Comparison of ENCODE assay signal across 19 mouse cellular contexts in the genomic region with DNA sequence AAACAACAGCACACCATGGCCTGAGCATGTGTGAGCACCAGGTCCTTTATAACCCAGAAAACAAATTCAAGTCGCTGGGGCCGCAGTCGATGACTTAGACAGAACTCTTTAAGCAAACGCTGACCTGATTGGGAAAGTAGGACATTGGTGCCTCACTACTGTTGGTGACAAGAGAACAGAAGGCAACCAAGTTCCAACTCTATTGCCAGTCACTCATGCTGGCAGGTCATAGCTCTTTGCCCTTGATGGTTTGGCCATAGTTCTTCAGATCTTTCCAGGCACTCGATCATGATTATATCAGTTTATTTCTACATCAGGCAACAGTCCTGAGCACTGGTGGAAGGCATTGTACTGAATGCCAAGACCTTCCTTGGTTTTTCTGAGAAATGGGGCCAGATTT.
A peak's percentile ranks its signal among the peaks of the same experiment; 100 is the strongest.
DNase-seq lines count a peak whose midpoint lies in the region; ATAC-seq and TF ChIP-seq lines count a peak whose summit lies in the region.
"Had no signal": no experiment of that assay in that cellular context is flagged by ENCODE, and none has a peak within 500 bp of the region (broad histone marks: within the 10 kb centered on the region; RNA-seq: fewer than 3 reads in every experiment).

No protein-coding gene starts in this region.

- H3K9ac ChIP-seq in lung, postnatal 0 days (replicated peaks; ENCODE audit: low read depth): no peak overlapping the region
- H3K9ac ChIP-seq: embryonic facial prominence, embryonic 13.5 days; heart, embryonic 13.5 days; hindbrain, embryonic 12.5 days had no signal

- TF ChIP-seq EP300 in lung, postnatal 0 days (IDR thresholded peaks at IDR 0.05): no peak

- TF ChIP-seq CTCF in lung, postnatal 0 days (IDR thresholded peaks at IDR 0.05): no peak

- no peaks in the 10 kb centered on the region for H3K36me3 ChIP-seq in lung, postnatal 0 days (ENCODE audit: insufficient read depth, low read length)
- H3K36me3 ChIP-seq: embryonic facial prominence, embryonic 13.5 days; forebrain, embryonic 10.5 days; heart, embryonic 13.5 days; hindbrain, embryonic 12.5 days had no signal

- no peaks in the 10 kb centered on the region for H3K4me1 ChIP-seq in lung, postnatal 0 days (ENCODE audit: insufficient read depth, low read depth, low read length)
- H3K4me1 ChIP-seq: heart, embryonic 13.5 days; hindbrain, embryonic 12.5 days had no signal

- H3K27me3 ChIP-seq in lung, postnatal 0 days (replicated peaks; ENCODE audit: insufficient read depth, low read length): no peaks in the 10 kb centered on the region
- H3K27me3 ChIP-seq: embryonic facial prominence, embryonic 13.5 days; heart, embryonic 13.5 days; hindbrain, embryonic 12.5 days had no signal

- DNase-seq in adrenal gland, postnatal 36 days: peak; percentile 9 to 28
- no peak for DNase-seq in adrenal gland, postnatal 10 days
- peak; percentile 16 for DNase-seq in cerebellum, adult 9-11 months
- DNase-seq in cerebellum, adult 11 months: no peak
- DNase-seq in lung, postnatal 0 days (ENCODE audit: low spot score): no peak
- no peak for DNase-seq in lung, postnatal 36 days
- DNase-seq in fat pad, adult 2 months (ENCODE audit: extremely low read depth, low read depth, low spot score): peak; percentile 78
- DNase-seq in retina, embryonic 14.5 days (ENCODE audit: low spot score): no peak
- DNase-seq: cerebellum, postnatal 14 days; gastrocnemius, adult 2 months; gastrocnemius, postnatal 25 days; heart, postnatal 36 days; kidney, adult 11 months; kidney, adult 9 months had no signal

- H3K4me2 ChIP-seq in lung, postnatal 0 days (replicated peaks; ENCODE audit: low read depth, low read length): no peak overlapping the region
- H3K4me2 ChIP-seq: embryonic facial prominence, embryonic 13.5 days; heart, embryonic 13.5 days; hindbrain, embryonic 12.5 days had no signal

- no peak for ATAC-seq in lung, postnatal 0 days
- ATAC-seq: forebrain, embryonic 14.5 days had no signal

- peak overlapping the region; percentile 63; the same call in 1 of the 2 replicates for H3K27ac ChIP-seq in lung, postnatal 0 days (ENCODE audit: low read length)
- H3K27ac ChIP-seq: forebrain, embryonic 10.5 days; gastrocnemius, adult 2 months; heart, embryonic 13.5 days; hindbrain, embryonic 12.5 days had no signal

- H3K4me3 ChIP-seq in lung, postnatal 0 days (ENCODE audit: low read depth, low read length): no peak overlapping the region
- H3K4me3 ChIP-seq: embryonic facial prominence, embryonic 13.5 days; forebrain, embryonic 10.5 days; gastrocnemius, adult 2 months; heart, embryonic 13.5 days; hindbrain, embryonic 12.5 days had no signal

- WGBS in lung, postnatal 0 days: 94% methylated on average over 5 of the region's 5 CpGs

- no peaks in the 10 kb centered on the region for H3K9me3 ChIP-seq in lung, postnatal 0 days (ENCODE audit: low read length)
- H3K9me3 ChIP-seq: embryonic facial prominence, embryonic 13.5 days; forebrain, embryonic 10.5 days; heart, embryonic 13.5 days; hindbrain, embryonic 12.5 days had no signal

Comparison
In these comparisons a context has a peak if more than half of its experiments do, and no peak if none do; other contexts are left out.
1. DNase-seq: peak in adrenal gland, postnatal 36 days (2 of 2), cerebellum, adult 9-11 months (single experiment) and fat pad, adult 2 months (single experiment); none in adrenal gland, postnatal 10 days (single experiment), cerebellum, adult 11 months (single experiment), lung, postnatal 0 days (single experiment), lung, postnatal 36 days (single experiment) and retina, embryonic 14.5 days (single experiment).